Mouse (Mus musculus): Measurements from ENCODE around the gene Rpl41. TPM values are rescaled to one million over a fixed set of nuclear protein-coding genes. Genes with fewer than 3 reads are reported as not detected.
"Not testable (repeated sequence)": the region's sequence is repeated elsewhere in the genome, so short reads cannot be mapped to it uniquely, and the experiment has no call there.

Gene Rpl41
- polyA plus RNA-seq, 1 experiment: 2,450 TPM

DNA sequence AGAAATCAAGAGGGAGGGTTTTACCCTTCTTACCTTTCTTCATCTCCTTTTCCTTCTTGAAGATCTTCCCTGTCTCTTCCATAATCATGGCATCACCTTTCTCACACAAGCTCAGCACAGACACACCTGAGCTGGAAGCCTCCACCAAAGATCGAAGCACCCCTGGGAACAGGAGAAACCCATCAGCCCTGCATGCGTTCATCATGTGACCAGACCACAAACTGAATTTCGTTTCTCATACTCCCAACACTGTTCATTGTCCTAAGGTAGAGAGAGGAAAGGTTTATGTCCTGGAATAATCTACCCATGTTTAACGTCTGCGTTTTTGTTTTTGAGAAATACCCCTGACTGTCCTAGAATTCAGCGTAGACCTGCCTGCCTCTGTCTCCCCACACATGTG lies 14.4 kb upstream of the Rpl41 start:
- WGBS: 68% methylated on average over 6 of the region's 6 CpGs
- no peak for DNase-seq (ENCODE audit: low read depth, low spot score)

- WGBS: 85% methylated on average over 6 of the region's 6 CpGs
- no peak for DNase-seq (ENCODE audit: low read depth, low spot score)
Measured at GRCm38 (mm10) chr10:128556963-128557362, 7.9 kb upstream of the Rpl41 start.

DNA sequence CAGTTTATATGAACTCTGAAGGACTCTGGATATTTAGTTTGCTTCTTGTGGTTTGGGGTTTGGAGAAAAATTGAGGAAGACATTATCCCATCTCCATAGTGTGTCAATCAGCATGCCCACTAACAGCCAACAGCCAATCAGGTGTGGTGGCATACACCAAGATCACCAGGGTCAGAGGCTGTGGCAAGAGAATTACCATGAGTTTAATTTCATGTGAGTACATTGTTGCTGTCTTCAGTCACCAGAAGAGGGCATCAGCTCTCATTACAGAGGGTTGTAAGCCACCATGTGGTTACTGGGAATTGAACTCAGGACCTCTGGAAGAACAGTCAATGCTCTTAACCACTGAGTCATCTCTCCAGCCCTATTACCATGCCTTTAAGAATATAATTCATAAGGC lies 7.2 kb upstream of the Rpl41 start:
- DNase-seq (ENCODE audit: low read depth, low spot score): no peak

DNA sequence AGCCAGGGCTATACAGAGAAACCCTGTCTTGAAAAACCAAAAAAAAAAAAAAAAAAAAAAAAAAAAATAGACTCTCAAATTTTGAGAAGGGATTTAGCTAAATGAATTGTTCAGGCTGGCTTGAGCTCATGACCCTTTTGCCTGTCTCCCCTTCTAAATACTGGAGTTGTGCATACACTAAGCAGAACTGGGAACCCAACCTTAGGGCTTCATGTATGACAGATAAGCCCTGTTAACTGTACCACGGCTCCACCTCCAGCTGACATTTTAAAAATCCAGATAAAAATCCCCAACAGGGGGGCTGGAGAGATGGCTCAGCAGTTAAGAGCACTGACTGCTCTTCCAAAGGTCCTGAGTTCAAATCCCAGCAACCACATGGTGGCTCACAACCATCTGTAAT lies 6.5 kb upstream of the Rpl41 start:
- DNase-seq (ENCODE audit: low read depth, low spot score): not testable (repeated sequence)
- 89% methylated on average over 1 of the region's 1 CpGs for WGBS

GRCm38 (mm10) chr10:128550144-128550823 lies 1.2 kb upstream of the Rpl41 start:
- WGBS: 90% methylated on average over 11 of the region's 11 CpGs

DNA sequence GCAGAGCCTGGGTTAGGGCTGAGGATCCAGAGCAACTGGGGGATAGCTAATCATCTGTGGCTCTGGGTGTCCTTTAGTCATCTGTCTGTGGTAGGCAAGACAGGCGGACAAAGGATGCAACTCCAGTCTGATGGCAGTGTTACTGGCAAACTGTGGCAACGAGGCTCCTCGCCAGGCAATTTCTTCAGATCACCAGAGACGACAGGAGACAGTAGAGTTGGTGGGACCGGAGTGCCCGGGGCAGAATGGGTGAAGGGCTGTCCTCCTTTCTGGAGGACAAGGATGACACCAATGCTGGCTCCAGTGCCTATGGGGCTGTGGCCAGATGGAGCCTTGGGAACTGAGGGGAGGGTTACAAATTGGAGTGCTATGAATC lies 565 bp upstream of the Rpl41 start:
- WGBS: 67% methylated on average over 6 of the region's 6 CpGs
- not testable (repeated sequence) for DNase-seq (ENCODE audit: low read depth, low spot score)

More at GRCm38 (mm10) chr10:128550144-128550823, 1.2 kb upstream of the Rpl41 start:
- not testable (repeated sequence) for DNase-seq (ENCODE audit: low read depth, low spot score)

GRCm38 (mm10) chr10:128548051-128548791 lies 884 bp downstream of the Rpl41 start:
- not testable (repeated sequence) for DNase-seq (ENCODE audit: low read depth, low spot score)
- under 1% methylated on average over 30 of the region's 30 CpGs for WGBS

GRCm38 (mm10) chr10:128547361-128548032 lies 1.6 kb downstream of the Rpl41 start, which contains the start of gene Zc3h10:
Gene Zc3h10 (minus strand): TSS chr10:128547774.
- WGBS: under 1% methylated on average over 50 of the region's 50 CpGs

DNA sequence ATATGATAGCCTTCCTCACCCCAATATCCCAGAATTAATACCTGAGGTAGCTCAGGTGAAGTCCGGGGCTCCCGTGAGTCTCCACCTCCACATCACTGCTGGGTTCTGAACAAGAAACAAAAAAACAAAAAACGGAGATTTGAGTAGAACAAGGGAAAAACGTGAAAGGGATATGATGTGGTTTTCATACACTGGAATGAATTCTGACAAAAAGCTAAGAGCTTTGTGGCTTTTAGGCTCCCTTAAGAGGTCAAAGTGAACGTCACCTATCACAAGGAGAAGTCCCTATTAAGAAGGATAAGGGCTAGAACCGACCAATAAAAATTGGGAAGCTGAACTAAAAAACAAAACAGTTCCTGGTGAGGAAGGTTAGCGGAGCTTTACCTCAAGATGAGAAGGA lies 2.3 kb downstream of the Rpl41 start:
- WGBS: 3% methylated on average over 7 of the region's 7 CpGs
- no peak for DNase-seq (ENCODE audit: low read depth, low spot score)

More at GRCm38 (mm10) chr10:128547361-128548032, 1.6 kb downstream of the Rpl41 start, which contains the start of gene Zc3h10:
- DNase-seq (ENCODE audit: low read depth, low spot score): peak; percentile 95

- 2% methylated on average over 4 of the region's 4 CpGs for WGBS
- DNase-seq (ENCODE audit: low read depth, low spot score): no peak
Measured at GRCm38 (mm10) chr10:128546361-128546760, 2.7 kb downstream of the Rpl41 start.

GRCm38 (mm10) chr10:128545570-128545898 lies 3.6 kb downstream of the Rpl41 start:
- WGBS: 69% methylated on average over 3 of the region's 3 CpGs
- no peak for DNase-seq (ENCODE audit: low read depth, low spot score)

GRCm38 (mm10) chr10:128544674-128545569 lies 4.2 kb downstream of the Rpl41 start:
- WGBS: 94% methylated on average over 37 of the region's 37 CpGs
- no peak for DNase-seq (ENCODE audit: low read depth, low spot score)

- no peak for DNase-seq (ENCODE audit: low read depth, low spot score)
- 95% methylated on average over 15 of the region's 15 CpGs for WGBS
Measured at GRCm38 (mm10) chr10:128544151-128544657, 4.9 kb downstream of the Rpl41 start.

- WGBS: 49% methylated on average over 2 of the region's 2 CpGs
Measured at GRCm38 (mm10) chr10:128543100-128543499, 6.0 kb downstream of the Rpl41 start.

DNA sequence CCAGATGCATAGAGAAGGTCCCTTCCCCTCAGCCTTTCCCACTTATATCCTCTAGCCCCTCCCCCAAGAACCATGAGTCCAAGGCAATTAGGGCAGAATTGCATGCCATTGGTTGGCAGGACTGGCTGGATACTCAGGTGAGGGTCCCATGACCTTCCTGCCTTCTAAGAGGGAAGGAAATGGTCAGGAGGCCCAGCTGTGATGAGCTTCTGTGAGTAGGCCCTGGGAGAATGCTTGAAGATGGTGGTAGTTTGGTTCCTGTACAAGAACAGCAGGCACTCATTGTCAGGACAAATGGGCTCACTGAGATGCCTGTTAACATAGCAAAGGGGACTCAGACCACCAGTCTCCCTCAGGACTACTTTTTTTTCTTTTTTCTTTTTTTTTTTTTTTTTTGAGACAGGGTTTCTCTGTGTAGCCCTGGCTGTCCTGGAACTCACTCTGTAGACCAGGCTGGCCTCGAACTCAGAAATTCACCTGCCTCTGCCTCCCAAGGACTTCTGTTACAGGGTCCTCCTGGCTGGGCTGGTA lies 10.7 kb downstream of the Rpl41 start:
- no peak for DNase-seq (ENCODE audit: low read depth, low spot score)
- 90% methylated on average over 1 of the region's 1 CpGs for WGBS

More at GRCm38 (mm10) chr10:128543100-128543499, 6.0 kb downstream of the Rpl41 start:
- no peak for DNase-seq (ENCODE audit: low read depth, low spot score)

- WGBS: 10% methylated on average over 18 of the region's 18 CpGs
- DNase-seq (ENCODE audit: low read depth, low spot score): peak; percentile 93
Measured at GRCm38 (mm10) chr10:128536266-128536940, 12.7 kb downstream of the Rpl41 start.

GRCm38 (mm10) chr10:128535624-128536265 lies 13.4 kb downstream of the Rpl41 start:
- 65% methylated on average over 4 of the region's 4 CpGs for WGBS

DNA sequence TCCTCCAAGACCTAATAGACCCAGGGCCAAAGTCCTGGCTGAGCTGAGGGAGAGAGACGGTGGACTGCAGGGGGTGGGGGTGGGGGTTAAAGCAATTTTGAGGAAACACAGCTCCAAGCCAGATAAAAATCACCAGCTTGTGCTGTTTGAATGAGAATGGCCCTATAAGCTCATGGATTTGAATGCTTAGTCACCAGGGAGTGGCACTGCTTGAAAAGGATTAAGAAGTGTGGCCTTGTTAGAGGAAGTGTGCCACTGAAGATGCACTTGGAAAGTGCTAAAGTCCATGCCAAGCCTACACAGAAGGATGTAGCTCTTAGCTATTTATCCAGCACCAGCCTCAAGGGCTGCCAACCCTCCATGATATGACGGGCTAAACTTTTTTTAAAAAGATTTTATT lies 13.9 kb downstream of the Rpl41 start:
- no peak for DNase-seq (ENCODE audit: low read depth, low spot score)
- 64% methylated on average over 2 of the region's 2 CpGs for WGBS

More at GRCm38 (mm10) chr10:128535624-128536265, 13.4 kb downstream of the Rpl41 start:
- DNase-seq (ENCODE audit: low read depth, low spot score): no peak

All from large intestine, adult 2 months (tissue).